Comparison of ENCODE assay signal across 8 mouse cellular contexts in genomic region chr15:6708526-6709441, GRCm38 (mm10). TPM values are rescaled to one million over a fixed set of nuclear protein-coding genes. Genes with fewer than 3 reads are reported as not detected.
DNase-seq lines count a peak whose midpoint lies in the region; ATAC-seq lines count a peak whose summit lies in the region.

No protein-coding gene starts in this region.

- ATAC-seq in heart, embryonic 13.5 days (ENCODE audit: extremely low read depth, insufficient number of reproducible peaks, low FRiP score, low TSS enrichment), result peak; percentile 70

- H3K9me3 ChIP-seq in heart, embryonic 13.5 days, result no peaks in the 10 kb centered on the region

- H3K4me2 ChIP-seq in heart, embryonic 13.5 days, result peak overlapping the region; percentile 96

- peaks cover 43% of the 10 kb centered on the region for H3K4me1 ChIP-seq in heart, embryonic 13.5 days

- H3K9ac ChIP-seq in heart, embryonic 13.5 days, result peak overlapping the region; percentile 97

- H3K27me3 ChIP-seq in heart, embryonic 13.5 days (replicated peaks), result no peaks in the 10 kb centered on the region

- peak overlapping the region; percentile 95 for H3K4me3 ChIP-seq in heart, embryonic 13.5 days

- H3K27ac ChIP-seq in heart, embryonic 13.5 days (replicated peaks), result peak overlapping the region; percentile 93

- DNase-seq in CD8-positive naive resting alpha-beta T cell, adult 2 months (ENCODE audit: low read depth in 2 of 2, low spot score in 2 of 2), result peak; percentile 59 to 66
- DNase-seq in adrenal gland, adult 8-10 months, result peak; percentile 24
- DNase-seq in embryo, embryonic 9.5 days (ENCODE audit: extremely low spot score), result peak; percentile 65
- peak; percentile 37 to 62 for DNase-seq in kidney, postnatal 25 days
- DNase-seq in lung, postnatal 25 days (ENCODE audit: low spot score), result peak; percentile 28
- peak; percentile 59 for DNase-seq in right cerebral cortex, adult 18-20 months
- peak; percentile 42 for DNase-seq in urinary bladder, adult 2 months (ENCODE audit: low spot score)

- under 1% methylated on average over 87 of the region's 89 CpGs for WGBS in heart, embryonic 13.5 days

- H3K36me3 ChIP-seq in heart, embryonic 13.5 days, result no peaks in the 10 kb centered on the region

RNA-seq across cellular contexts. Expression of gene Rictor, which starts 0.6 kb away (rescaled TPM):
- total RNA-seq in adrenal gland, adult 8-10 months (2022), result 10 to 100 TPM; 24.4 to 40.5 (median 28.9) TPM
- 25.3 and 27.1 TPM in 2 replicates for polyA plus RNA-seq in heart, embryonic 13.5 days (2015; fragmentation: Nextera tagmentation; extraction: Ambion mirVana)
- 11.5 and 11.7 TPM in 2 replicates for polyA plus RNA-seq in urinary bladder, adult 2 months (2012; rRNA removed)

Comparison
In these comparisons a context has a peak if more than half of its experiments do, and no peak if none do; other contexts are left out.
1. Peak in every context shown above with its lines: DNase-seq, ATAC-seq, H3K4me3 ChIP-seq and H3K27ac ChIP-seq.